Mouse (Mus musculus): Measurements from ENCODE around the gene Tmem190. TPM values are rescaled to one million over a fixed set of nuclear protein-coding genes. Genes with fewer than 3 reads are reported as not detected.
A peak's percentile ranks its signal among the peaks of the same experiment; 100 is the strongest.

Tmem190 gene
- polyA plus RNA-seq, 1 experiment: not detected

- Histone ChIP-seq H3K27ac (ENCODE audit: insufficient read depth, low read length) (no peak overlapping the region), H3K4me3 (ENCODE audit: insufficient read depth, low read length) (no peak overlapping the region), H3K4me1 (ENCODE audit: control insufficient read depth, insufficient read depth, low read length) (no peaks in the 10 kb centered on the region)
- TF ChIP-seq POLR2A (IDR thresholded peaks at IDR 0.05; ENCODE audit: low read depth, low read length) (no peak), CTCF (IDR thresholded peaks at IDR 0.05; ENCODE audit: borderline replicate concordance, insufficient read depth, low read length) (no peak)
These were observed 17.6 kb upstream of the Tmem190 start for GRCm38 (mm10) chr7:4764946-4765710.

DNA sequence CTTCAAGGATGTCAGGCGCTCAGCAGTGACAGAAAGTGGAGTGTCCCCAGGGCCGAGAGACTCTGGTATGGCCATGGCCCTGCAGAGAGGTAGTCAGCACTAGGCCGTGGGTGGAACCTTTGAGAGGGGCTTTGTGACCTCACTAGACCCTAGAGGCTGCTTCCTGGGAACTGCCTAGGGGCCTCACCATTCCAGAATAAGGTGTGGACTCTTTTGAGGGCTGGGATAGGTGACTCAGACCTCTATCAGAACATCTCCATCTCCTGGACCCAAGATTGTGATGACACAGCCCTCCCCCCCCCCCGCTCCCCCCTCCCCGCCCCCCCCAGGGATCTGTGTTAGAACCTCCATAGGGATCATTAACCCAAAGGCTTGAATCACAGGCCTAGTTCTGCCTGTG is 11.5 kb upstream of the Tmem190 start, which contains the start of gene Fam71e2:
TSS of gene Fam71e2 (minus strand) at position 101 of the 400 bp plus-strand sequence.
- Histone ChIP-seq H3K27ac (ENCODE audit: insufficient read depth, low read length) (no peak within 1 kb of the TSS), H3K4me3 (ENCODE audit: insufficient read depth, low read length) (no peak within 1 kb of the TSS), H3K4me1 (ENCODE audit: control insufficient read depth, insufficient read depth, low read length) (no peaks in the 10 kb centered on the region)
- no peak for TF ChIP-seq CTCF (IDR thresholded peaks at IDR 0.05; ENCODE audit: borderline replicate concordance, insufficient read depth, low read length)
- TF ChIP-seq POLR2A (IDR thresholded peaks at IDR 0.05; ENCODE audit: low read depth, low read length): no peak

DNA sequence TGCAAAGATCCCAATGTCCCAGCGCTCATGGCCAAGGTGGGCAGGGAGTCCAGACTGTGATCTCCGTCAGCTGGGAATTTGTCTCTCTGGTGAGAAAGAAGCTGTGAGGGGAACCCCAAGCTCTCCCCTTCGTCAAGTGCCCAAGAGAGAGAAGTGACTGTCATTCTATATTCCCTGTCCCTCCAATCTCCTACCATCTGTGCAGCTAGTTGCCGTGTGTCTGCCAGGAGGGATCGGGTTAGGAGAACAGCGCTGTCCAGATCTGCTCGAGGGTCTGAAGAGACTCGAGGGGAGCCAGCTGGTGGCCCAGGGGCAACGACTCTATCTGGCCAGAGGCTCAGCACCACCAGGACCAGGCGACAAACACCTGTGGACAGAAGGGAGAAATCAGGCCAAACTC is 6.6 kb upstream of the Tmem190 start:
- Histone ChIP-seq H3K4me1 (ENCODE audit: control insufficient read depth, insufficient read depth, low read length) (peaks cover 7% of the 10 kb centered on the region), H3K27ac (ENCODE audit: insufficient read depth, low read length) (no peak overlapping the region), H3K4me3 (ENCODE audit: insufficient read depth, low read length) (no peak overlapping the region)
- TF ChIP-seq POLR2A (IDR thresholded peaks at IDR 0.05; ENCODE audit: low read depth, low read length) (no peak), CTCF (IDR thresholded peaks at IDR 0.05; ENCODE audit: borderline replicate concordance, insufficient read depth, low read length) (no peak)

- TF ChIP-seq POLR2A (IDR thresholded peaks at IDR 0.05; ENCODE audit: low read depth, low read length) (peak; percentile 44), CTCF (IDR thresholded peaks at IDR 0.05; ENCODE audit: borderline replicate concordance, insufficient read depth, low read length) (no peak)
- H3K27ac ChIP-seq (ENCODE audit: insufficient read depth, low read length): peak overlapping the region; percentile 53; the same call in 1 of the 2 replicates
These were observed 5.6 kb upstream of the Tmem190 start for GRCm38 (mm10) chr7:4776861-4777830.

DNA sequence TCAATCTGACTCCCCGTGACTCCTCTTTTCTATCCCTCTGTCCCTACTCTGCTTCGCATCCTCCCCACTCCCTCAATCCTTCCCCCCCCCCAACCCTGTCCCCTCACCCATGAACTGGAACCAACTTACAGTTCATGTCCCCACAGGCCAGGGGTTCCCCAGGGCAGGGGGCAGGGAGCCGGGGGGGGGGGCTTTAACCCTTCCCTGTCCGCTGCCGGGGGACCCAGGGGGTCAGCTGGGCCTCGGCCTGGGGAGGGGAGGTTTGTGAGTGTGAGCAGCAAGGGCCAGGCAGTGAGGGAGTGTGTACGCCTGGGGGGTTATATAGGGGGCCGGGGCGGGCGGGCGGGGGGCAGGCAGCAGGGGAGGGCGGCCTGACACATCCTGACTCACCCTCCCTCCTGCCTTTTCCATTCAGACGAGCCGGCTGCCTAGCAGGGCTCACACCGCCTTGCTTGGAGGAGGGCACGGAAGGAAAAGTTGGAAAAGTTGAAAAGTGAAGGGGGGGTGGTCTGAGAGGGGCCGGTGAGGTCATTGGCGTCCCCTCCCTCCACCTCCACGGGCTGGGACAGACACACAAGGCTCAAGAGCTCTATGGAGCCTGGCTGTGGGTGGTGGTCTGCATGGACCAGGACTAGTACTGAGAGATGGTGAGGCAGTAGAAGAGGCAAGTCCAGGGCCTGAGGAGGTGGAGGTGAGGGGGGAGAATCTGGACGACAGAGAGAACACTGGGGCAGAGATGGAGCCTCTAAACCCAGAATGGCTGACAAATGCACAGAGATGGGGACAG is 4.7 kb upstream of the Tmem190 start:
- peaks cover 7% of the 10 kb centered on the region for H3K4me1 ChIP-seq (ENCODE audit: control insufficient read depth, insufficient read depth, low read length)
- TF ChIP-seq POLR2A (IDR thresholded peaks at IDR 0.05; ENCODE audit: low read depth, low read length): no peak; the same call in 1 of the 2 replicates
- no peak for TF ChIP-seq CTCF (IDR thresholded peaks at IDR 0.05; ENCODE audit: borderline replicate concordance, insufficient read depth, low read length)
- peak overlapping the region; percentile 26 for H3K4me3 ChIP-seq (ENCODE audit: insufficient read depth, low read length)
- H3K27ac ChIP-seq (ENCODE audit: insufficient read depth, low read length): peak overlapping the region; percentile 10; the same call in 1 of the 2 replicates

More at GRCm38 (mm10) chr7:4776861-4777830, 5.6 kb upstream of the Tmem190 start:
- Histone ChIP-seq H3K4me1 (ENCODE audit: control insufficient read depth, insufficient read depth, low read length) (peaks cover 7% of the 10 kb centered on the region), H3K4me3 (ENCODE audit: insufficient read depth, low read length) (peak overlapping the region; percentile 48)

GRCm38 (mm10) chr7:4779921-4780320 is 2.8 kb upstream of the Tmem190 start:
- H3K27ac ChIP-seq (ENCODE audit: insufficient read depth, low read length): no peak overlapping the region
- no peak for TF ChIP-seq CTCF (IDR thresholded peaks at IDR 0.05; ENCODE audit: borderline replicate concordance, insufficient read depth, low read length)
- no peak for TF ChIP-seq POLR2A (IDR thresholded peaks at IDR 0.05; ENCODE audit: low read depth, low read length)
- H3K4me1 ChIP-seq (ENCODE audit: control insufficient read depth, insufficient read depth, low read length): peaks cover 7% of the 10 kb centered on the region
- H3K4me3 ChIP-seq (ENCODE audit: insufficient read depth, low read length): no peak overlapping the region

- TF ChIP-seq POLR2A (IDR thresholded peaks at IDR 0.05; ENCODE audit: low read depth, low read length) (no peak), CTCF (IDR thresholded peaks at IDR 0.05; ENCODE audit: borderline replicate concordance, insufficient read depth, low read length) (no peak)
- no peak overlapping the region for H3K4me3 ChIP-seq (ENCODE audit: insufficient read depth, low read length)
- H3K27ac ChIP-seq (ENCODE audit: insufficient read depth, low read length): no peak overlapping the region
- H3K4me1 ChIP-seq (ENCODE audit: control insufficient read depth, insufficient read depth, low read length): peaks cover 7% of the 10 kb centered on the region
These were observed 607 bp upstream of the Tmem190 start for GRCm38 (mm10) chr7:4782130-4782529.

GRCm38 (mm10) chr7:4783667-4784268 is 1.0 kb downstream of the Tmem190 start:
- Histone ChIP-seq H3K27ac (ENCODE audit: insufficient read depth, low read length) (no peak overlapping the region), H3K4me3 (ENCODE audit: insufficient read depth, low read length) (no peak overlapping the region), H3K4me1 (ENCODE audit: control insufficient read depth, insufficient read depth, low read length) (no peaks in the 10 kb centered on the region)
- TF ChIP-seq CTCF (IDR thresholded peaks at IDR 0.05; ENCODE audit: borderline replicate concordance, insufficient read depth, low read length) (no peak), POLR2A (IDR thresholded peaks at IDR 0.05; ENCODE audit: low read depth, low read length) (no peak)
